Mouse (Mus musculus): Measurements from ENCODE around the gene Tmem265. TPM values are rescaled to one million over a fixed set of nuclear protein-coding genes. Genes with fewer than 3 reads are reported as not detected.

Gene Tmem265
- polyA plus RNA-seq, 1 experiment from 2014 or later: 5.6 TPM

GRCm38 (mm10) chr7:127564381-127565150, 3.4 kb downstream of the Tmem265 start:
- Histone ChIP-seq H3K9me3 (no peaks in the 10 kb centered on the region), H3K9ac (no peak overlapping the region), H3K27ac (no peak overlapping the region), H3K27me3 (replicated peaks) (no peaks in the 10 kb centered on the region), H3K4me3 (replicated peaks) (no peak overlapping the region), H3K4me2 (replicated peaks) (no peak overlapping the region), H3K4me1 (replicated peaks) (no peaks in the 10 kb centered on the region), H3K36me3 (peaks cover 28% of the 10 kb centered on the region)
- WGBS: 76% methylated on average over 6 of the region's 6 CpGs
- no peak for ATAC-seq

- Histone ChIP-seq H3K9ac (peak within 1 kb of the TSS; percentile 84), H3K9me3 (no peaks in the 10 kb centered on the region), H3K4me2 (replicated peaks) (peak within 1 kb of the TSS; percentile 92), H3K4me3 (replicated peaks) (peak within 1 kb of the TSS; percentile 77), H3K4me1 (replicated peaks) (peaks cover 10% of the 10 kb centered on the region; the same call in 1 of the 2 replicates), H3K27ac (peak within 1 kb of the TSS; percentile 61), H3K27me3 (replicated peaks) (no peaks in the 10 kb centered on the region), H3K36me3 (peaks cover 9% of the 10 kb centered on the region; the same call in 1 of the 2 replicates)
- under 1% methylated on average over 17 of the region's 17 CpGs for WGBS
- peak; percentile 99 for ATAC-seq
Observed at GRCm38 (mm10) chr7:127572895-127573471, 11.8 kb downstream of the Tmem265 start, which contains the start of gene Phkg2. Phkg2 (plus strand) TSS chr7:127573340.

DNA sequence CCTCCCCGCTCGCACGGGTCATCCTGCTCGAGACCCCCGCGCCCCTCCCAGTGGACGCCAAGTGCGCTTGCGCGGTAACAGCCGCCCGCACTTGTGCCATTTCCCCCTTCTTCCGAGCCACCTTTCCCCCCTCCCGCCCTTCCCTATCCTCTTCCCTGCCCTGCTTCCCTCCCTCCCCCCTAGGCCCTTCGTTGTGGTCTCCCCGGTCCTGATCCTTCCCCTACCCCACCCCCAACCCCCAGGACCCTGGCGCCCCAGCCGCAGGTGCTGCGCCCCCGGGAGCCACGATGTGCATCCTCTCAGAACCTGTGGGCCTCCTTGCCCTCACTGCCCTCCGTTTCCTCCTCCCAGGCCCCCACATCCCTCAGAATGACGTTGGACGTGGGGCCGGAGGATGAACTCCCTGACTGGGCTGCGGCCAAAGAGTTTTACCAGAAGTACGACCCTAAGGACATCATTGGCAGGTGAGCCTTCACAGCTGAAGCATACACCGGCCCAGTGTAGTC, 12.4 kb downstream of the Tmem265 start:
- WGBS: under 1% methylated on average over 27 of the region's 28 CpGs

GRCm38 (mm10) chr7:127574115-127574514, 12.9 kb downstream of the Tmem265 start:
- Histone ChIP-seq H3K27ac (peak overlapping the region; percentile 38; the same call in 1 of the 2 replicates), H3K9ac (peak overlapping the region; percentile 84), H3K4me3 (replicated peaks) (peak overlapping the region; percentile 77), H3K9me3 (no peaks in the 10 kb centered on the region), H3K4me2 (replicated peaks) (peak overlapping the region; percentile 92), H3K4me1 (replicated peaks) (peaks cover 10% of the 10 kb centered on the region; the same call in 1 of the 2 replicates), H3K27me3 (replicated peaks) (no peaks in the 10 kb centered on the region), H3K36me3 (peaks cover 12% of the 10 kb centered on the region)
- ATAC-seq: no peak
- WGBS: 16% methylated on average over 7 of the region's 7 CpGs

More for the DNA sequence above, 12.4 kb downstream of the Tmem265 start:
- peak overlapping the region; percentile 84 for H3K9ac ChIP-seq
- H3K4me3 ChIP-seq (replicated peaks): peak overlapping the region; percentile 77
- peaks cover 12% of the 10 kb centered on the region for H3K36me3 ChIP-seq
- H3K27ac ChIP-seq: peak overlapping the region; percentile 38; the same call in 1 of the 2 replicates
- no peaks in the 10 kb centered on the region for H3K27me3 ChIP-seq (replicated peaks)
- peak; percentile 76 for ATAC-seq
- peak overlapping the region; percentile 92 for H3K4me2 ChIP-seq (replicated peaks)
- no peaks in the 10 kb centered on the region for H3K9me3 ChIP-seq
- peaks cover 10% of the 10 kb centered on the region; the same call in 1 of the 2 replicates for H3K4me1 ChIP-seq (replicated peaks)

- Histone ChIP-seq H3K36me3 (peaks cover 21% of the 10 kb centered on the region), H3K9ac (no peak overlapping the region), H3K4me1 (replicated peaks) (peaks cover 10% of the 10 kb centered on the region), H3K27ac (no peak overlapping the region), H3K27me3 (replicated peaks) (no peaks in the 10 kb centered on the region), H3K4me2 (replicated peaks) (no peak overlapping the region), H3K9me3 (no peaks in the 10 kb centered on the region), H3K4me3 (replicated peaks) (no peak overlapping the region)
- 93% methylated on average over 6 of the region's 6 CpGs for WGBS
- no peak for ATAC-seq
Observed at GRCm38 (mm10) chr7:127583260-127583659, 22.1 kb downstream of the Tmem265 start.

GRCm38 (mm10) chr7:127585031-127585430, 23.8 kb downstream of the Tmem265 start:
- Histone ChIP-seq H3K9me3 (no peaks in the 10 kb centered on the region), H3K4me2 (replicated peaks) (no peak overlapping the region), H3K36me3 (peaks cover 24% of the 10 kb centered on the region), H3K4me3 (replicated peaks) (no peak overlapping the region), H3K9ac (no peak overlapping the region), H3K27ac (no peak overlapping the region), H3K4me1 (replicated peaks) (peaks cover 17% of the 10 kb centered on the region), H3K27me3 (replicated peaks) (no peaks in the 10 kb centered on the region)
- WGBS: 84% methylated on average over 7 of the region's 7 CpGs
- ATAC-seq: no peak

DNA sequence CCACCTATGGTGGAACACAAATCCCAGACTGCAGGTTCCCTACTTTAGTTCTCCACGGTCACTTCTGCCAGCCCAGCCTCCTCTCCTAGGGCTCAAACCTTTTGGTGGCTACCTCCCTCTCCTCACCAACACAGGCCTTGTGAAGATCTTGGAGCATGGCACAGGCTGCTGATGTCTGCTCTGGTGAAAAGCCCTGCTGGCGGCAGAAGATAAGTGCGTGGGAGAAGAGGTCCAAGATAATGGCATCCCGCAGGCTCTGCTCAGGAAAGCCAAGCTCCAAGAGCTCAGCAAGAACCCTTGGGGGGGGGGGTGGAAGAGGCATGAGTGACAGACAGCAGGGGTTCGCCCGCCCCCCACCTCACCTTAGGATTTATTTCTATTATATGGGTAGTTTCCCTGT, 25.0 kb downstream of the Tmem265 start:
- Histone ChIP-seq H3K27ac (no peak overlapping the region), H3K4me3 (replicated peaks) (no peak overlapping the region), H3K9ac (no peak overlapping the region), H3K4me1 (replicated peaks) (peaks cover 17% of the 10 kb centered on the region), H3K9me3 (no peaks in the 10 kb centered on the region), H3K36me3 (peaks cover 22% of the 10 kb centered on the region), H3K4me2 (replicated peaks) (no peak overlapping the region), H3K27me3 (replicated peaks) (no peaks in the 10 kb centered on the region)
- no peak for ATAC-seq
- WGBS: 94% methylated on average over 6 of the region's 6 CpGs

- H3K9me3 ChIP-seq: no peaks in the 10 kb centered on the region
- no peak overlapping the region for H3K27ac ChIP-seq
- 59% methylated on average over 5 of the region's 5 CpGs for WGBS
- ATAC-seq: no peak
- no peaks in the 10 kb centered on the region for H3K27me3 ChIP-seq (replicated peaks)
- peaks cover 28% of the 10 kb centered on the region for H3K36me3 ChIP-seq
- peak overlapping the region; percentile 10; the same call in 1 of the 2 replicates for H3K9ac ChIP-seq
- H3K4me2 ChIP-seq (replicated peaks): peak overlapping the region; percentile 93
- H3K4me3 ChIP-seq (replicated peaks): peak overlapping the region; percentile 86; the same call in 1 of the 2 replicates
- H3K4me1 ChIP-seq (replicated peaks): peaks cover 17% of the 10 kb centered on the region
Observed at GRCm38 (mm10) chr7:127587196-127587595, 26.0 kb downstream of the Tmem265 start.

DNA sequence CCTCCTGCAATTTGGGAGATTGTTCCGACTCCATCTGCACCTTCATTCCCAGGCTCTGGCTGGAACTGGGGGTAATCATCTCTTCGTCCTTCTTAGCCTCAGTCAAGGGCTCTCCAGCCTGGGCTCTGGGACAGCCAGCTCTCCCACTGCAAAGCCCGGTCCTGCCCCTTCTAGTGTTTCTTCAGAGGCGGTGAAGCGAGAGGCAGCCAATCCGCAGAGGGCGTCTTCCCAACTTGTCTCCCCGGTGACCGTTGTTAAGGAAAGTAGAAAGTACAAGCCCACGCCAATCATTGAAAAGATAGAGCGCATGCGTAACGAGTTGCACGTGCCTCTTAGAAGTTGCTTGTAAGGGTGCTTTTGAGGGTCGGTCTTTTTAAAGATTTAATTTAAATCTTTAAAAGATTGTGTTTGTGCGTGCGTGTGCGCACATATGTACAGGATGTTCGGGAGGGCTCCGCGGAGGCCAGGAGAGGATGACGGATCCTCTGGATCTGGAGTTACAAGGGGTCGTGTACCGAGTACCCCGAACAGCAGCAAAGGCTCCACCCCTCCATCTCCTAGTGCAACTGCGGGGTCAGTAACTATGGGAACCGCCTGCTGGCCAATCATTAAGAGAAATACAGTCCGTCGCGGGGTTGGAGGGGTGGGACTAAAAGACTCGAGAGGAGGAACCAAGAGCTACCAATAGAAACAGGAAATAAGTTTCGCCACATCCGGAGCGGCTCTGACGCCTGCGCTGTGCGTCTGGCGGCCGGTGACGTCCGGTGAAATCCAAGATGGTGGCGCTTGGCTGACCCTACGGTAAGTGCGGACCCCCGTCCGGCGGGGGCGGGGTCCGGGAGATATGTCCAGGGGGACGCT, 27.1 kb downstream of the Tmem265 start, which contains the start of the genes Ccdc189 and Rnf40:
Gene Ccdc189 (minus strand): TSS at position 585 of the 861 bp plus-strand sequence.
Gene Rnf40 (plus strand): TSS at position 757 of the 861 bp plus-strand sequence.
- Histone ChIP-seq H3K9me3 (no peaks in the 10 kb centered on the region), H3K36me3 (peaks cover 26% of the 10 kb centered on the region), H3K27ac (peak within 1 kb of the TSS; percentile 74), H3K27me3 (replicated peaks) (no peaks in the 10 kb centered on the region), H3K9ac (peak within 1 kb of the TSS; percentile 81), H3K4me3 (replicated peaks) (peak within 1 kb of the TSS; percentile 86), H3K4me2 (replicated peaks) (peak within 1 kb of the TSS; percentile 93), H3K4me1 (replicated peaks) (peaks cover 17% of the 10 kb centered on the region)
- peak; percentile 99 for ATAC-seq
- under 1% methylated on average over 50 of the region's 50 CpGs for WGBS

- Histone ChIP-seq H3K4me2 (replicated peaks) (peak overlapping the region; percentile 93), H3K36me3 (peaks cover 19% of the 10 kb centered on the region), H3K4me3 (replicated peaks) (peak overlapping the region; percentile 86), H3K27ac (peak overlapping the region; percentile 74), H3K4me1 (replicated peaks) (peaks cover 17% of the 10 kb centered on the region), H3K9ac (peak overlapping the region; percentile 81), H3K9me3 (no peaks in the 10 kb centered on the region), H3K27me3 (replicated peaks) (no peaks in the 10 kb centered on the region)
- ATAC-seq: no peak
- WGBS: 4% methylated on average over 29 of the region's 29 CpGs
Observed at GRCm38 (mm10) chr7:127588901-127589300, 27.7 kb downstream of the Tmem265 start.

- Histone ChIP-seq H3K9ac (peak overlapping the region; percentile 81; the same call in 1 of the 2 replicates), H3K36me3 (peaks cover 23% of the 10 kb centered on the region), H3K27ac (no peak overlapping the region), H3K4me1 (replicated peaks) (peaks cover 17% of the 10 kb centered on the region), H3K4me2 (replicated peaks) (peak overlapping the region; percentile 93), H3K27me3 (replicated peaks) (no peaks in the 10 kb centered on the region), H3K4me3 (replicated peaks) (peak overlapping the region; percentile 86), H3K9me3 (no peaks in the 10 kb centered on the region)
- no peak for ATAC-seq
- 95% methylated on average over 9 of the region's 9 CpGs for WGBS
Observed at GRCm38 (mm10) chr7:127589637-127590036, 28.4 kb downstream of the Tmem265 start.

Measured in intestine, embryonic 15.5 days (tissue).